Mouse (Mus musculus): ENCODE measurements around the gene Slc1a3.

DNA sequence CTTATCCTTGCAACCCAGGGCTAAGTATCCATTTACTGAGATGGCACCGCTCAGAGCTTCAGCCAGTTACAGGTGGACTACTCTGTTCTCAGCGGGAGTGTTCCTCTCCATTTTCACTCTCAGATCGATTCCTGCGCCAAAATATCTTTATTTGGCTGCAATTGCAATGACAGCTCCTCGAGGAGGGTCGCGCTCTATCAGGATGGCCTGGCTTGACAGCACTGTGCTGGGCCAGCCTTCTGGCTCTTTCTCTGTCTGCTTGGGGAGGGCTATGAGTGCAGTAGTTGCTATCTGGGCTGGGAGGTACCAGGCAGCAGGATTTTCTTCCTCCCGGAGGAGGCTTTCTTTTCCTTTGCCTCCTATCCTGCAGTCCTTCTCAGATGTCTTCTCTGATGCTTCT is 57.9 kb downstream of the Slc1a3 start:
- TF ChIP-seq GATA1 (IDR thresholded peaks at IDR 0.05; ENCODE audit: borderline replicate concordance, low read length), result no peak
- no peak for TF ChIP-seq FLI1 (IDR thresholded peaks at IDR 0.05; ENCODE audit: low read length)
